Mouse (Mus musculus) CH12.LX (cell line): Measurements from ENCODE around the gene Ttyh2. TPM values are rescaled to one million over a fixed set of nuclear protein-coding genes. Genes with fewer than 3 reads are reported as not detected.

Experiments
- DNase-seq: peaks from one replicate; pipeline ENCODE4 v3.0.0-alpha.2; 2013; ENCODE audit errors: extremely low read depth
- H3K27ac ChIP-seq: 2 replicates; pipeline ENCODE4 v1.5.1; 2012; ENCODE audit warnings: low read depth, mild to moderate bottlenecking, control low read depth, moderate library complexity; ENCODE audit not compliant: insufficient read depth
- H3K27me3 ChIP-seq: replicated peaks from 2 replicates; pipeline ENCODE3; 2012; ENCODE audit warnings: inconsistent platforms
- H3K36me3 ChIP-seq, 2 experiments: replicated peaks in 1 of 2; 2 replicates each; pipeline versions ENCODE3 to v1.6.1; 2012; ENCODE audit warnings: inconsistent platforms in 1 of 2, low read length in 1 of 2, mild to moderate bottlenecking in 1 of 2, mixed read lengths in 1 of 2, moderate library complexity in 1 of 2; ENCODE audit not compliant: control insufficient read depth in 1 of 2, insufficient read depth in 1 of 2
- H3K4me1 ChIP-seq, 2 experiments: 2 replicates each; pipeline ENCODE4 v1.6.1; 2012; ENCODE audit warnings: inconsistent platforms in 1 of 2, moderate library complexity in 1 of 2; ENCODE audit not compliant: insufficient read depth in 2 of 2, control insufficient read depth in 1 of 2
- H3K4me2 ChIP-seq: 2 replicates; pipeline ENCODE4 v1.6.1; 2012; ENCODE audit warnings: low read depth, mild to moderate bottlenecking, control low read depth; ENCODE audit not compliant: poor library complexity, insufficient read depth, severe bottlenecking
- H3K4me3 ChIP-seq, 3 experiments: fragments of 150-350 bp in 1 of 3; sonication (generic) in 1 of 3; replicated peaks in 1 of 3; 2 replicates each; pipeline versions ENCODE3 to v1.5.1; 2011 to 2012; ENCODE audit warnings: low read depth in 2 of 3, low read length in 2 of 3, mild to moderate bottlenecking in 2 of 3, moderate library complexity in 2 of 3, control low read depth in 1 of 3, improper control_type of control experiment in 1 of 3, inconsistent platforms in 1 of 3, mixed read lengths in 1 of 3; ENCODE audit not compliant: poor library complexity in 1 of 3
- H3K79me2 ChIP-seq: replicated peaks from 2 replicates; pipeline ENCODE4 v1.6.1; 2012; ENCODE audit warnings: mild to moderate bottlenecking, moderate library complexity; ENCODE audit not compliant: control insufficient read depth, poor library complexity, insufficient read depth, severe bottlenecking; ENCODE audit errors: extremely low read depth
- H3K9ac ChIP-seq: 2 replicates; pipeline ENCODE4 v1.6.1; 2012; ENCODE audit warnings: low read depth, mild to moderate bottlenecking, control low read depth, moderate library complexity; ENCODE audit not compliant: insufficient read depth
- H3K9me3 ChIP-seq: replicated peaks from 2 replicates; pipeline ENCODE3; 2012; ENCODE audit warnings: low read length, inconsistent platforms, mixed read lengths
- BHLHE40 ChIP-seq: IDR thresholded peaks from 2 replicates; pipeline ENCODE4 v1.6.1; 2011; ENCODE audit warnings: mild to moderate bottlenecking, low read depth, low read length, improper control_type of control experiment
- CHD1 ChIP-seq: IDR thresholded peaks from 2 replicates; pipeline ENCODE4 v1.6.1; 2012; ENCODE audit warnings: low read depth, low read length, improper control_type of control experiment, inconsistent platforms
- CHD2 ChIP-seq: IDR thresholded peaks from 2 replicates; pipeline ENCODE4 v1.6.1; 2011; ENCODE audit warnings: low read length, improper control_type of control experiment
- HCFC1 ChIP-seq: IDR thresholded peaks from 2 replicates; pipeline ENCODE4 v1.6.1; 2012; ENCODE audit warnings: low read depth, mild to moderate bottlenecking, inconsistent platforms, low read length, improper control_type of control experiment
- IRF4 ChIP-seq: IDR thresholded peaks from 2 replicates; pipeline ENCODE4 v1.6.1; 2014; ENCODE audit warnings: low read depth, mild to moderate bottlenecking, inconsistent platforms, low read length, improper control_type of control experiment
- KAT2A ChIP-seq: IDR thresholded peaks from 2 replicates; pipeline ENCODE4 v1.6.1; 2012; ENCODE audit warnings: low read length, improper control_type of control experiment, inconsistent platforms; ENCODE audit not compliant: insufficient replicate concordance
- MXI1 ChIP-seq: IDR thresholded peaks from 2 replicates; pipeline ENCODE4 v1.6.1; 2011; ENCODE audit warnings: mild to moderate bottlenecking, low read depth, low read length, improper control_type of control experiment
- MYC ChIP-seq: IDR thresholded peaks from 2 replicates; pipeline ENCODE4 v1.6.1; 2011; ENCODE audit warnings: low read depth, mild to moderate bottlenecking, improper control_type of control experiment, low read length
- NELFE ChIP-seq: IDR thresholded peaks from 2 replicates; pipeline ENCODE4 v1.6.1; 2011; ENCODE audit warnings: low read depth, low read length, improper control_type of control experiment
- NRF1 ChIP-seq: IDR thresholded peaks from 2 replicates; pipeline ENCODE4 v1.6.1; 2014; ENCODE audit warnings: low read depth, mild to moderate bottlenecking, inconsistent platforms, low read length, improper control_type of control experiment, moderate library complexity
- PAX5 ChIP-seq: IDR thresholded peaks from 2 replicates; pipeline ENCODE4 v1.6.1; 2012; ENCODE audit warnings: low read length, inconsistent platforms, mixed read lengths
- POLR2A ChIP-seq: IDR thresholded peaks from 2 replicates; pipeline ENCODE4 v1.6.1; 2011; ENCODE audit warnings: low read depth, mild to moderate bottlenecking, improper control_type of control experiment, low read length
- POLR2AphosphoS2 ChIP-seq: IDR thresholded peaks from 2 replicates; pipeline ENCODE4 v1.6.1; 2011; ENCODE audit warnings: low read depth, low read length, improper control_type of control experiment
- RAD21 ChIP-seq: IDR thresholded peaks from 2 replicates; pipeline ENCODE4 v1.6.1; 2011; ENCODE audit warnings: low read depth, mild to moderate bottlenecking, low read length, improper control_type of control experiment, moderate library complexity
- RCOR1 ChIP-seq: conservative IDR thresholded peaks from 2 replicates; pipeline ENCODE4 v1.6.1; 2012; ENCODE audit warnings: low read depth, mild to moderate bottlenecking, inconsistent platforms, low read length, improper control_type of control experiment
- TBP ChIP-seq: conservative IDR thresholded peaks from 2 replicates; pipeline ENCODE4 v1.6.1; 2011; ENCODE audit warnings: low read depth, low read length, improper control_type of control experiment
- TCF12 ChIP-seq: IDR thresholded peaks from 2 replicates; pipeline ENCODE4 v1.6.1; 2014; ENCODE audit warnings: low read depth, mild to moderate bottlenecking, inconsistent platforms, low read length, improper control_type of control experiment
- USF1 ChIP-seq: IDR thresholded peaks from 2 replicates; pipeline ENCODE4 v1.6.1; 2014; ENCODE audit warnings: low read depth, mild to moderate bottlenecking, inconsistent platforms, low read length, improper control_type of control experiment
- USF2 ChIP-seq: conservative IDR thresholded peaks from 2 replicates; pipeline ENCODE4 v1.6.1; 2011; ENCODE audit warnings: low read depth, low read length, improper control_type of control experiment
- ZC3H11A ChIP-seq: IDR thresholded peaks from 2 replicates; pipeline ENCODE4 v1.6.1; 2012; ENCODE audit warnings: low read depth, mild to moderate bottlenecking, inconsistent platforms, low read length, improper control_type of control experiment
- ZKSCAN1 ChIP-seq: IDR thresholded peaks from 2 replicates; pipeline ENCODE4 v1.6.1; 2012; ENCODE audit warnings: low read depth, inconsistent platforms, low read length, improper control_type of control experiment, borderline replicate concordance
- ZMIZ1 ChIP-seq: IDR thresholded peaks from 2 replicates; pipeline ENCODE4 v1.6.1; 2012; ENCODE audit warnings: low read depth, mild to moderate bottlenecking, inconsistent platforms, low read length, improper control_type of control experiment
- ZNF384 ChIP-seq: IDR thresholded peaks from 2 replicates; pipeline ENCODE4 v1.6.1; 2012; ENCODE audit warnings: low read depth, low read length, improper control_type of control experiment, inconsistent platforms
- dilution Hi-C: fragments of 300-500 bp; cut with MboI; formaldehyde crosslinking; loops from 2 replicates; pipeline ENCODE4 v1.14.3; 2020; ENCODE audit warnings: low sequenced_read_pairs; ENCODE audit not compliant: extremely low pct_unique_long_range_greater_than_20kb, extremely low pct_ligation_motif_present
- in situ Hi-C: fragments of 300-500 bp; cut with MboI; formaldehyde crosslinking; loops from 3 replicates; pipeline ENCODE4 v1.14.3; 2019; ENCODE audit warnings: low sequenced_read_pairs, low pct_ligation_motif_present, low pct_unique_long_range_greater_than_20kb, mixed read lengths
- polyA plus RNA-seq: library from polyadenylated mRNA; unstranded; fragments of >175 nt; gene quantifications from 2 replicates; pipeline ENCODE4 v1.2.1, GENCODE M21; 2012; ENCODE audit warnings: low read depth; ENCODE audit not compliant: insufficient read length
- total RNA-seq, 2 experiments: library from RNA; depleted of rRNA; stranded (reverse); fragments of 300-350 nt in 1 of 2; fragments of >200 nt in 1 of 2; gene quantifications; 2 replicates each; pipeline ENCODE4 v1.2.3; 2012 to 2014

The Ttyh2 gene
- total and polyA plus RNA-seq, 3 experiments, result 0.82 to 2.4 (median 1.4) TPM

DNA sequence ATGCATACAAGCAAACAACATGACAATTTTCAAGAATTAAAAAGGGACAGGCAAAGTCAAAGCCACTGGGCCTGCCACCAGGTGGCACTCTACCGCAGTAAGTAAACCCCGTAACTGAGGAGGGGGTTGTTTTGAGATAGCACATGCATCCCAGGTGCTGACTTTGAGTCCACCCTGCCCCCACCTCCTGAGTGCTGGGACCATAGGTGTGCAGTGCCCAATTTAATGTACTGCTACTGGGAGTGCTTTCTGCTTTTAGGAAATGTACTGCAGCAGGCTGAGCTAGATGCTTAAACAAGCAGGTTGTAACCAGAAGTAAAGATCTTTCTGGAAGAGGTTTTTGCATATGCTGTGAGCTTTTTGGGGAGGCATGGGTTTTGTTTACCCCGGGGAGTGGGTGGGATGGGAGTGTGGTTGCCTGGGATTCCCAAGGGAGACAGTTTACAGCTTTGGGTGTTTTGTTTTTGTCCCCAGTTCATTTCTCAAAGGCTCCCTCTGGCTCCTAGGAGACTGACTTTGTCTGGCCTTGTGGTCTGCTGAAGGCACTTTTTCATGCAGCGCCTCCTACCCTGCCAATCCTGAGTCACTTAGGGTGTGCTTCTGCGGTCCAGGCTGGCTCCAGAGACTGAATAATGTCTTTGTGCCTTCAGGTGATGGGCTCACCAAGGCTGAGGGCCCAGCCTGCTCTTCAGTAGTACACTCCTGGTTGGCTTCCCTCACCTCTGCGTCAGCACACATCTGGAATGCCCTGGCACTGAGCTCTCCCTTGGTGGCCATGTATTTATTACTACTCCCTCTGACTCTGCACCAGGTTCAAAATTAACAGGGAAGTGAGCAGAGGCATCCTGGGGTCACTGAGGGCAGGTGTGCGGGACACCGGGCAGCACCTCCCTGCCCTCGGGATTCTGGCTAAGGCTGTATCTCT is 2.2 kb upstream of the Ttyh2 start (continued):
- TF ChIP-seq TBP (no peak), USF2 (no peak; the same call in 1 of the 2 replicates), ZMIZ1 (peak; percentile 67), NRF1 (no peak), USF1 (no peak), ZC3H11A (no peak), CHD1 (no peak), HCFC1 (no peak), POLR2A (peak; percentile 57), PAX5 (no peak)

DNA sequence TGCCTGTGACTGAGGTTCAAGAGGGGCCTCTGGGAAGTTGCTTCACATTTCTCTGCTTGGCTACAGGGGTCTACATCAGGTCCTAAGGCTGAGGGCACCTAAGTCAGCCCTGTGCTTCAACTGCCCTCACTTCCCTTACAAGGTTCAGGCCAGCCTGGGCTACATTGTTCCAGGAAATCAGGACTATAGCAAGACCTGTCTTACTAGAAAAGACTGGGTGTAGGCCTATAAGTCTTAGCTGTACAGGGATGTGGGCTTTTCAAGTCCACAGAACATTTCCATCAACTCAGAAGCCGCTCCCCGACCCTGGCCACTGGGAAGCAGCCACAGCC is 1.5 kb upstream of the Ttyh2 start:
- Histone ChIP-seq H3K9me3 (no peaks in the 10 kb centered on the region), H3K36me3 (peaks cover 44 to 55% of the 10 kb centered on the region in 2 experiments), H3K9ac (no peak overlapping the region), H3K4me2 (no peak overlapping the region), H3K4me3 (no peak overlapping the region), H3K27ac (no peak overlapping the region), H3K4me1 (peaks cover 12 to 61% of the 10 kb centered on the region in 2 experiments), H3K79me2 (peaks cover 29% of the 10 kb centered on the region), H3K27me3 (no peaks in the 10 kb centered on the region)
- in situ Hi-C loops (loop anchor here (5.0 to 25.0 kb wide), 2 partner anchors 59 to 961 kb away; partner anchors contain the start of gene Cpsf4l), dilution Hi-C loops (no loop called here)
- peak; percentile 52 for DNase-seq
- peak; percentile 22; the same call in 1 of the 2 replicates for TF ChIP-seq POLR2AphosphoS2
- TF ChIP-seq ZMIZ1, result no peak
- TF ChIP-seq POLR2A, result 0 out of 2 replicates have a peak, but pooled peaks have one; percentile 22
- no peak for TF ChIP-seq KAT2A
- peak; percentile 4; the same call in 1 of the 2 replicates for TF ChIP-seq CHD2
- 0 out of 2 replicates have a peak, but pooled peaks have one; percentile 16 for TF ChIP-seq NELFE
- TF ChIP-seq RCOR1, result 0 out of 2 replicates have a peak, but pooled peaks have one; percentile 59
- TF ChIP-seq IRF4, result no peak

DNA sequence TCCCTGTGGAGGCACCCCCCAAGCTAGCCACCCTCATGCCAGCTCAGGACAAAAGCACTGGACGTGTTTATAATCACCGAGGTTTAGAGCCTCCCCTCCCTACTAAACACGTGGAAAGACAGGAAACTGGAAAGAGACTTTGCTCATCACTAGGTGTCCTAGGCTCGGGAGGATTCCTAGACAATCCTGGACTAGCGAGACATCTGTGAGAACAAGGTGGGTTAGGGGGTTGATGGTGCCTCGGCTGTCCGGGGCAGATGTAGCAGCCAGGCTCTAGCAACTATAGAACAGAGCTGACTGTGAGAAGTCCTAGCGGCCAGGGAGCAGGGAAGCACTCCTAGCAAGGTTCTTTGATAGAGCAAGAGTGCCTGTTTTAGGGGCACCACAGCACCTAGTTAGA is 1.1 kb upstream of the Ttyh2 start:
- Histone ChIP-seq H3K27me3 (no peaks in the 10 kb centered on the region), H3K9ac (no peak overlapping the region), H3K4me2 (no peak overlapping the region), H3K4me3 (no peak overlapping the region), H3K4me1 (peaks cover 12 to 61% of the 10 kb centered on the region in 2 experiments), H3K36me3 (peaks cover 44 to 55% of the 10 kb centered on the region in 2 experiments), H3K27ac (no peak overlapping the region), H3K79me2 (peaks cover 24% of the 10 kb centered on the region), H3K9me3 (no peaks in the 10 kb centered on the region)
- peak; percentile 38 for DNase-seq
- TF ChIP-seq BHLHE40, result no peak
- TF ChIP-seq TCF12, result no peak
- TF ChIP-seq PAX5, result no peak
- TF ChIP-seq CHD1, result no peak
- TF ChIP-seq ZKSCAN1, result no peak
- no peak for TF ChIP-seq IRF4
- TF ChIP-seq ZNF384, result no peak
- TF ChIP-seq NELFE, result no peak
- no peak for TF ChIP-seq RAD21
- no peak for TF ChIP-seq CHD2
- TF ChIP-seq MYC, result no peak
- TF ChIP-seq MXI1, result no peak
- TF ChIP-seq POLR2AphosphoS2, result no peak
- dilution Hi-C loops (no loop called here), in situ Hi-C loops (loop anchor here (5.0 to 25.0 kb wide), 2 partner anchors 58 to 962 kb away; partner anchors contain the start of gene Cpsf4l)
